In genomic region chr6:47104951-47105350, GRCm38 (mm10) we compare ENCODE assay signal across 26 mouse cellular contexts.
DNase-seq lines count a peak whose midpoint lies in the region; ATAC-seq and TF ChIP-seq lines count a peak whose summit lies in the region.
"Had no signal": no experiment of that assay in that cellular context is flagged by ENCODE, and none has a peak within 500 bp of the region (broad histone marks: within the 10 kb centered on the region; RNA-seq: fewer than 3 reads in every experiment).

No protein-coding gene starts in this region.

- H3K4me2 ChIP-seq in intestine, embryonic 16.5 days (ENCODE audit: low read depth, low read length): no peak overlapping the region
- H3K4me2 ChIP-seq in intestine, postnatal 0 days (replicated peaks; ENCODE audit: low read depth): no peak overlapping the region
- no peak overlapping the region for H3K4me2 ChIP-seq in kidney, embryonic 14.5 days (replicated peaks; ENCODE audit: low read depth, low read length)
- H3K4me2 ChIP-seq in liver, embryonic 12.5 days: no peak overlapping the region
- H3K4me2 ChIP-seq: embryonic facial prominence, embryonic 13.5 days; forebrain, embryonic 12.5 days; forebrain, embryonic 15.5 days; heart, embryonic 12.5 days; heart, embryonic 15.5 days; hindbrain, embryonic 14.5 days had no signal

- H3K4me3 ChIP-seq in intestine, embryonic 16.5 days (ENCODE audit: low read length): no peak overlapping the region
- H3K4me3 ChIP-seq in intestine, postnatal 0 days (ENCODE audit: low read depth, low read length): no peak overlapping the region
- no peak overlapping the region for H3K4me3 ChIP-seq in kidney, embryonic 14.5 days (ENCODE audit: low read length)
- H3K4me3 ChIP-seq in liver, adult 2 months (ENCODE audit: insufficient read depth, low read depth, low read length): no peak overlapping the region
- no peak overlapping the region for H3K4me3 ChIP-seq in liver, embryonic 12.5 days
- H3K4me3 ChIP-seq: embryonic facial prominence, embryonic 10.5 days; embryonic facial prominence, embryonic 13.5 days; erythroblast, embryonic 14.5 days; forebrain, embryonic 12.5 days; forebrain, embryonic 15.5 days; heart, embryonic 12.5 days; heart, embryonic 15.5 days had no signal

- H3K27ac ChIP-seq in intestine, embryonic 16.5 days (ENCODE audit: low read length): no peak overlapping the region
- H3K27ac ChIP-seq in intestine, postnatal 0 days (ENCODE audit: low read depth, low read length): no peak overlapping the region
- H3K27ac ChIP-seq in kidney, embryonic 14.5 days (ENCODE audit: low read depth, low read length): no peak overlapping the region
- no peak overlapping the region for H3K27ac ChIP-seq in liver, adult 2 months (replicated peaks; ENCODE audit: insufficient read depth, low read depth, low read length)
- H3K27ac ChIP-seq in liver, embryonic 12.5 days: no peak overlapping the region
- H3K27ac ChIP-seq: embryonic facial prominence, embryonic 10.5 days; embryonic facial prominence, embryonic 13.5 days; forebrain, embryonic 12.5 days; forebrain, embryonic 15.5 days; heart, embryonic 15.5 days; hindbrain, embryonic 14.5 days had no signal

- H3K9me3 ChIP-seq in intestine, embryonic 16.5 days (ENCODE audit: control insufficient read depth, low read length): no peaks in the 10 kb centered on the region
- H3K9me3 ChIP-seq in intestine, postnatal 0 days (ENCODE audit: control insufficient read depth): no peaks in the 10 kb centered on the region
- no peaks in the 10 kb centered on the region for H3K9me3 ChIP-seq in kidney, embryonic 14.5 days (ENCODE audit: control insufficient read depth, low read length)
- no peaks in the 10 kb centered on the region for H3K9me3 ChIP-seq in liver, embryonic 12.5 days (replicated peaks)
- H3K9me3 ChIP-seq: embryonic facial prominence, embryonic 10.5 days; embryonic facial prominence, embryonic 13.5 days; forebrain, embryonic 12.5 days; forebrain, embryonic 15.5 days; heart, embryonic 12.5 days; heart, embryonic 15.5 days had no signal

- no peaks in the 10 kb centered on the region for H3K4me1 ChIP-seq in intestine, embryonic 16.5 days (ENCODE audit: control insufficient read depth, insufficient read depth, low read length)
- no peaks in the 10 kb centered on the region for H3K4me1 ChIP-seq in intestine, postnatal 0 days (replicated peaks; ENCODE audit: control insufficient read depth, insufficient read depth, low read length)
- H3K4me1 ChIP-seq in kidney, embryonic 14.5 days (ENCODE audit: control insufficient read depth, insufficient read depth, low read length): no peaks in the 10 kb centered on the region
- no peaks in the 10 kb centered on the region; the same call in 1 of the 2 replicates for H3K4me1 ChIP-seq in liver, adult 2 months (ENCODE audit: control insufficient read depth, insufficient read depth, low read length)
- no peaks in the 10 kb centered on the region for H3K4me1 ChIP-seq in liver, embryonic 12.5 days
- H3K4me1 ChIP-seq: embryonic facial prominence, embryonic 10.5 days; embryonic facial prominence, embryonic 13.5 days; forebrain, embryonic 12.5 days; forebrain, embryonic 15.5 days; heart, embryonic 12.5 days; heart, embryonic 15.5 days had no signal

- TF ChIP-seq POLR2A in liver, adult 2 months (IDR thresholded peaks at IDR 0.05; ENCODE audit: extremely low read depth, insufficient read depth, low read length): no peak

- H3K9ac ChIP-seq in intestine, embryonic 16.5 days (ENCODE audit: low read depth, low read length): no peak overlapping the region
- no peak overlapping the region for H3K9ac ChIP-seq in intestine, postnatal 0 days (ENCODE audit: low read depth, low read length)
- no peak overlapping the region for H3K9ac ChIP-seq in kidney, embryonic 14.5 days (ENCODE audit: low read depth, low read length)
- no peak overlapping the region for H3K9ac ChIP-seq in liver, adult 2 months (ENCODE audit: low read depth, low read length)
- no peak overlapping the region for H3K9ac ChIP-seq in liver, embryonic 12.5 days
- H3K9ac ChIP-seq: embryonic facial prominence, embryonic 13.5 days; forebrain, embryonic 12.5 days; forebrain, embryonic 15.5 days; heart, embryonic 12.5 days; heart, embryonic 15.5 days; hindbrain, embryonic 14.5 days had no signal

- H3K36me3 ChIP-seq in intestine, embryonic 16.5 days (ENCODE audit: control insufficient read depth, insufficient read depth, low read length): no peaks in the 10 kb centered on the region
- H3K36me3 ChIP-seq in intestine, postnatal 0 days (ENCODE audit: control insufficient read depth, insufficient read depth): no peaks in the 10 kb centered on the region
- H3K36me3 ChIP-seq in kidney, embryonic 14.5 days (ENCODE audit: control insufficient read depth, insufficient read depth, low read length): no peaks in the 10 kb centered on the region
- H3K36me3 ChIP-seq in liver, adult 2 months (ENCODE audit: control insufficient read depth, insufficient read depth, low read length): no peaks in the 10 kb centered on the region
- H3K36me3 ChIP-seq in liver, embryonic 12.5 days: no peaks in the 10 kb centered on the region
- H3K36me3 ChIP-seq: embryonic facial prominence, embryonic 10.5 days; embryonic facial prominence, embryonic 13.5 days; forebrain, embryonic 12.5 days; forebrain, embryonic 15.5 days; heart, embryonic 12.5 days; heart, embryonic 15.5 days had no signal

- WGBS in intestine, embryonic 16.5 days: 43% methylated on average over 1 of the region's 1 CpGs
- WGBS in intestine, postnatal 0 days: 27% methylated on average over 1 of the region's 1 CpGs
- WGBS in kidney, embryonic 14.5 days: 62% methylated on average over 1 of the region's 1 CpGs
- 10% methylated on average over 1 of the region's 1 CpGs for WGBS in liver, adult 2 months
- 37% methylated on average over 1 of the region's 1 CpGs for WGBS in liver, embryonic 12.5 days (ENCODE audit: insufficient replicate concordance)

- ATAC-seq in intestine, embryonic 16.5 days: peak; percentile 69
- no peak for ATAC-seq in intestine, postnatal 0 days
- no peak for ATAC-seq in kidney, embryonic 14.5 days (ENCODE audit: low FRiP score, low TSS enrichment)
- ATAC-seq in liver, embryonic 12.5 days: no peak
- ATAC-seq: activated CD4-positive, CD25-positive, alpha-beta regulatory T cell, adult 4 months; forebrain, embryonic 15.5 days had no signal

- H3K27me3 ChIP-seq in intestine, embryonic 16.5 days (replicated peaks; ENCODE audit: control insufficient read depth, insufficient read depth, low read length): no peaks in the 10 kb centered on the region
- no peaks in the 10 kb centered on the region for H3K27me3 ChIP-seq in intestine, postnatal 0 days (replicated peaks; ENCODE audit: control insufficient read depth, insufficient read depth, low read length)
- H3K27me3 ChIP-seq in kidney, embryonic 14.5 days (ENCODE audit: control insufficient read depth, insufficient read depth, low read length): no peaks in the 10 kb centered on the region
- no peaks in the 10 kb centered on the region for H3K27me3 ChIP-seq in liver, adult 2 months (ENCODE audit: control insufficient read depth, insufficient read depth, low read length)
- no peaks in the 10 kb centered on the region for H3K27me3 ChIP-seq in liver, embryonic 12.5 days (replicated peaks)
- H3K27me3 ChIP-seq: embryonic facial prominence, embryonic 13.5 days; forebrain, embryonic 12.5 days; forebrain, embryonic 15.5 days; heart, embryonic 12.5 days; heart, embryonic 15.5 days had no signal

- H3K79me2 ChIP-seq in liver, adult 2 months (ENCODE audit: control insufficient read depth, insufficient read depth, low read length): no peaks in the 10 kb centered on the region

- DNase-seq in kidney, adult 8-10 months: peak; percentile 1 to 7
- DNase-seq in liver, adult 2 months (ENCODE audit: extremely low read depth, low read depth, low spot score): peak; percentile 62
- DNase-seq: adrenal gland, adult 8-10 months; adrenal gland, postnatal 25 days; cerebellum, adult 11-12 months; cerebellum, adult 8-10 months; cerebellum, postnatal 10 days; cerebellum, postnatal 36 days; embryo, embryonic 11 days; gastrocnemius, postnatal 25 days; heart, adult 18-20 months; heart, postnatal 14 days; heart, postnatal 4 days had no signal

- no peak for TF ChIP-seq CTCF in intestine, postnatal 0 days (IDR thresholded peaks at IDR 0.05; ENCODE audit: low read depth)
- no peak for TF ChIP-seq CTCF in liver, adult 2 months (IDR thresholded peaks at IDR 0.05; ENCODE audit: low read depth, low read length)
